Mouse (Mus musculus) neural tube, embryonic 10.5 days (tissue): ENCODE measurements at regions not wholly inside any gene's neighbourhood (a gene's known extent, or its start where the extent isn't known, plus 50 kb on each side); places are given as distances from the start of the nearest gene placed in this dataset.

Experiments
- DNase-seq: peaks from one replicate; pipeline ENCODE4 v3.0.0-alpha.2; 2017; ENCODE audit warnings: low spot score; ENCODE audit errors: extremely low spot score

- DNase-seq = no peak
Observed at GRCm38 (mm10) chr7:50993707-50994106, 394.7 kb downstream of the 4933405O20Rik start.

GRCm38 (mm10) chr7:51041899-51042667 lies 443.1 kb downstream of the 4933405O20Rik start:
- DNase-seq = no peak

GRCm38 (mm10) chr7:51051496-51051895 lies 452.5 kb downstream of the 4933405O20Rik start:
- DNase-seq = no peak

- no peak for DNase-seq
Observed at GRCm38 (mm10) chr7:51068376-51068775, 442.5 kb upstream of the Ano5 start.

- DNase-seq = no peak
Observed at GRCm38 (mm10) chr7:51093774-51094173, 417.1 kb upstream of the Ano5 start.

- DNase-seq = no peak
Observed at GRCm38 (mm10) chr7:51101166-51101565, 409.7 kb upstream of the Ano5 start.

- no peak for DNase-seq
Observed at GRCm38 (mm10) chr7:51140796-51141195, 370.0 kb upstream of the Ano5 start.

GRCm38 (mm10) chr7:51175211-51175610 lies 335.6 kb upstream of the Ano5 start:
- DNase-seq = no peak

GRCm38 (mm10) chr7:51215487-51216232 lies 295.2 kb upstream of the Ano5 start:
- DNase-seq = no peak

- no peak for DNase-seq
Observed at GRCm38 (mm10) chr7:51216233-51216605, 294.6 kb upstream of the Ano5 start.

GRCm38 (mm10) chr7:51221351-51221750 lies 289.5 kb upstream of the Ano5 start:
- DNase-seq = no peak

- no peak for DNase-seq
Observed at GRCm38 (mm10) chr7:51221806-51222205, 289.0 kb upstream of the Ano5 start.

GRCm38 (mm10) chr7:51227136-51227535 lies 283.7 kb upstream of the Ano5 start:
- no peak for DNase-seq

GRCm38 (mm10) chr7:51234616-51235015 lies 276.2 kb upstream of the Ano5 start:
- DNase-seq = no peak

- no peak for DNase-seq
Observed at GRCm38 (mm10) chr7:51247695-51248094, 263.1 kb upstream of the Ano5 start.

GRCm38 (mm10) chr7:51254461-51254860 lies 256.4 kb upstream of the Ano5 start:
- DNase-seq = no peak

- no peak for DNase-seq
Observed at GRCm38 (mm10) chr7:51259160-51259831, 251.5 kb upstream of the Ano5 start.

- DNase-seq = no peak
Observed at GRCm38 (mm10) chr7:51264166-51264565, 246.7 kb upstream of the Ano5 start.

GRCm38 (mm10) chr7:51265896-51266295 lies 244.9 kb upstream of the Ano5 start:
- DNase-seq = no peak

- DNase-seq = no peak
Observed at GRCm38 (mm10) chr7:51266879-51267278, 243.9 kb upstream of the Ano5 start.

GRCm38 (mm10) chr7:51268743-51269142 lies 242.1 kb upstream of the Ano5 start:
- no peak for DNase-seq

GRCm38 (mm10) chr7:51270531-51271090 lies 240.2 kb upstream of the Ano5 start:
- DNase-seq = peak; percentile 29
